Mouse (Mus musculus) left cerebral cortex, adult 18-20 months (tissue): ENCODE measurements around the gene Clk3. TPM values are rescaled to one million over a fixed set of nuclear protein-coding genes. Genes with fewer than 3 reads are reported as not detected.
A peak's percentile ranks its signal among the peaks of the same experiment; 100 is the strongest.

Experiments
- DNase-seq, 2 experiments: peaks; one replicate each; pipeline ENCODE4 v3.0.0; 2021 to 2022; ENCODE audit warnings: low spot score in 2 of 2, mixed read lengths in 1 of 2
- total RNA-seq, 2 experiments: library from RNA; stranded (reverse); gene quantifications; 2 replicates each; pipeline ENCODE4 v1.2.3; 2021

Gene Clk3
- total RNA-seq, 2 experiments from 2014 or later = 77.8 to 88.3 TPM

DNA sequence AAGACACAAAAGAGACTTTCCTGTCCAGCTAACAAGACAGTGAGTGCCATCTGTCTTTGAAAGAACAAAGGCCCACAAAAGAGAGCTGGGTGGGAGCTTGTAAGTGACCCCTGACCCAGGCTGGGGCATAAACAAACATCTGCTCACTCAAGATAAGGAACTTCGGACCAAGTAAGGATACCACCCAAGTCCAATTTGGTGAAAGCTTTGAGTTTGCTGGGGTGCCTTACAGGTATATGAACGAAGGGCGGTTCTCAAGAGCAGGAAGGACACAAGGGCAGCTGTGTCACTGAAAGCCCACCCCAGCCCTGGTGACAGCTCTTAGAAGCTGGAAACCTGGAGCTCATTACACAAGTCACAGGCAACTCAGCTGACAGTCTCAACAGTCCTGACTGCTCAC lies 8.1 kb upstream of the Clk3 start:
- DNase-seq = no peak

DNA sequence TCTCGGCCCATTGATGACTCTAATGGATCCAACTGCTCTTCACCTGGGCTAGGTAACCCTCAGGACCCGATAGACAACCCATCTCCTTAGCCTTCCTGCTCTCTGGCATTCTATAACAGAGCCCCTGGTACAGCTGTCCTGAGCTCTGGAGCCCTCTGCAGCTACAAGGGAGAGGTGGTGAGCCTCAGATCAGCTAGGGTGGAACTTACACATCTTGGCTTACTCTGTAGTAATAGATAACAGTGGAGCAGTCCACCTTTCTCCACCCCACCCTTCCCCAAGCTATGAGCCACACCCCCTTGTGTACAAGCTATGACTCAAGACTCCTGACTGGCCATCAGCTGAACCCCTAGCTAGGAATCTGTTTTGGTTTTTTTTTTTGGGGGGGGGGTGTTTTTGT lies 5.2 kb upstream of the Clk3 start:
- no peak for DNase-seq

DNA sequence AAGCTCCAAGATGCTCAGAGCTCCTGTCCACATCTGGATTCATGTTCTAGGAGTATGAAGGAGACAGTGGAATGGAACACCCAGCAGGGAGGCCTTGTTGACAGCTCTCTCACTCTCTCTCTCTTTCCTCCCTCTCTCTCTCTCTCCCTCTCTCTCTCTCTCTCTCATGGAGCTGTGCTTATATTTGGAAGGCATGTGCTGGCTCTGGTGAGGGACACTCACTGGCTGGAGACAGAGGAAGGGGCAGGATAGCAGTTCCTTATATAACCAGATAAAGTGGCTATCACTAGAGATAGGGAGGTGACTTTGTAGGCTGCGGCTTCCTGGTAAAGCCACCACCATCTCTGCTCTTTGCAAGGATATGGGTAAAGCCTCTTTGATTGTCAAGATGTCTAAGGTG lies 4.6 kb upstream of the Clk3 start:
- DNase-seq = no peak

DNA sequence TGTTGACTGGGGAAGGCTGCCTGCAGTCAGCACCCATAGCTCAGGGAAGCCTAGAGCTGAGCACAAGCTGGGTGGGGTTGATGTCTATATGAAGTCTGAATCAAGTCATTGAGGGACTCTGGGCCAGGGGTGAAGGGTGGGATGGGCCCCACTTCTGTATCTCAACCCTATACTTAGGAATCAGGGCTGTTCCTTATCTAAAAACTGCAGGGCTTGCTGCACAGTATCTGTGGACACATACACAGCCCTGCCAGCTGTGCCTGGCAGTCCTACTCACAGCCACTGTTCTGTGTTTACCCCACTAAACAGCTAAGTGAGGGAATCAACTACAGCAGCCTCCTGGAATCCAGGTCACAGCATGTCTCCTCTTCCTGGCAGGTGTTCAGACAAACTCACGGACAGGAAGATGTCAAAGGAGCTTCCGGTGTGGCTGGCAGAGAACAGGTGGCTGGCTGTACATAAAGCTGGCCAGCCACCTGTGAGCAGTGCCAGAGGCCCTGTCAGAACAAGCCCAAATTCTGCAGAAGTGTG lies 3.9 kb upstream of the Clk3 start:
- no peak for DNase-seq

DNA sequence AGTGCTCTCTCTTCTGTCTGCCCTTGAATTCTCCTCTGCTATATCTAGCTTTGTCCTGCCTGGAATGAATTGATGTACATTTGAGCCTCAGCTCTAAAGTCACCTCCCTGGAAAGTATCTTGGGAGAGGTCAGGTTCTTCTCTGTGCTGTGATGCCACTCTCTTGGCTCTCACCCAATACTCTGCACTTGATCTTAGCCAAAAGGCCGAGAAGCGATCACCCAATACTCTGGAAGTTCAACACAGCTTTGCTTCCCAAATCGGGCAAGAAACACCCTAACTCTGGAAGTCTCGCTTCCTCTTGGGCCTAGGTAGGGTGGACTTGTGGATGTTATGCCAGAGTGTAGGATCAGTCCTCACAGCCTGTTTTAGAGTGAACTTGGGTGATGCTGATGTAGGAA lies 1.6 kb upstream of the Clk3 start:
- DNase-seq = no peak

DNA sequence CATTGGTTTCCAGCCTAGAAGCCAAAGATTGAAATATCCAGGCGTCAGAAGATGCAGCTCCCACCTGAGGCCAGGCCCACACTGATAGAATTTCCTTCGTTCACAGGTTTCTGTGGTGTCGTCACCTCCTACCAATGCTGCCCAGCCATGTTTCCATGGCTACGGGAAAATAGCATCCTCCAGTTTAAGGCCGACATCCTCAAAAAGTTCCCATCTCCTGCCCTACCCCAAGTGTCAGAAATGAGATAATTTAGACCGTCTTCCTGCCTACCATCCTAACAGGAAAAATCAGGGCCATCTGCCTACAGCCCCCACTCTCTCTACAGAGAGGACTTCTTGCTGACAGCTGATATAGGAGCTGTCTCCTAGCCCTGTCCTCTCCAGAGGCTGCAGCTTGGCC lies 771 bp upstream of the Clk3 start:
- DNase-seq = peak; percentile 32 to 54

DNA sequence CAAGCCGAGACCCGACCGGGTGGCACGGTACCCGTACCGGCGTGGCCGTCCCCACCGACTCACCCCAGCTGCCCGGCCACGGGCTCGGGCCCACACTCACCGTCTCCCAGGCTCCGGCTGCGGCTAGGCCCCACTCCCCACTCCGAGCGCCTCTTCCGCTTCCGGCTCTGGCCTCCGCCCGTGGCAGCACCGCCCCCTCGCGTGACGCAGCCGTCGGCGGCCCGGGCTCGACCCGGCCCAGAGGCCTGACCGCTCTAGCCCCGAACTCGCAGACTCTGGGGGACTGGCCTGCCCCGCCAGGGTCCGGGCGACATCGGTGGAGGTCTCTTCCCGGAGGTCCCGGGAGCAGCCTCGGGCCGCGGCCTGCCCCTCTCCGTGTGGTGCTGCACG lies 691 bp downstream of the Clk3 start:
- peak; percentile 91 to 94 for DNase-seq

DNA sequence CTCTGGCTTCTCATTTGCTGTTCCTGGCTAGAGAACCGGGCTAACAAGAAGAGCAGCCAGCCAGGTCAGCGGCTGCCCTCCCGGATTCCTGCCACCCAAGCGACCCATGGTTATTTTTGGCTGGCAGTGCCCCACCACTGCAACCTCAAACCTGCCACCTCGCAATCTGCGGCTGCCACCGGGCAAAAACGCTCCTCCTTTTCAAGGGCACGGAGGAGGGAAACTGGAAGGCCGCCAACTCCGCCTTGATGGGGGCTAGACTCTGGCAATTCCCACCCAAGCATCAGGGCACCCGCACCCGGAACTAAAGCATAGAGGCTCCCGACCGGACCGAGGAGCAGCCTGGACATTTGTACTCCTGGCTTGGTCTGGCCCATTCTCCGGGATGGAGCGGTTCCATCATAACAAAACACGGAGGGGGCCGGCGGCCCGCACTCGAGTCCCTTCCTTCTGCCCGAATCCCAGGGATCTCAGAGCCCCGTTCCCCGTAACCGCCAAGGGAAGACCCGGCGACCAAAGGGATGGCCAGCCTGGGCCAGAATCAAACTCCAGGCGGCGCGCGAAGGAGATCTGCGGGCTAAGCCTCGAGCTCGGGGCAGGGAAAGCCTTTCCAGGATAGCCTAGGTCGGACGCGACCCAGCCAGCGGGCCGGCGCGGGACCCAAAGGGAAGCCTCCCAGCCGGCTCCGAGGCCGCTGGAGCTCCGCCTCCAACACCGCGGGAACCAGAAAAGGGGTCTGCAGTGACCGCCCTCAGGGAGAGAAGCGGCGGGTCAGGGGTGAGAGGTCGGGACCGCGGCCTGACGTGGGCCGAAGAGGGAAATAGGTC lies 1.3 kb downstream of the Clk3 start:
- DNase-seq = peak; percentile 77 to 78

DNA sequence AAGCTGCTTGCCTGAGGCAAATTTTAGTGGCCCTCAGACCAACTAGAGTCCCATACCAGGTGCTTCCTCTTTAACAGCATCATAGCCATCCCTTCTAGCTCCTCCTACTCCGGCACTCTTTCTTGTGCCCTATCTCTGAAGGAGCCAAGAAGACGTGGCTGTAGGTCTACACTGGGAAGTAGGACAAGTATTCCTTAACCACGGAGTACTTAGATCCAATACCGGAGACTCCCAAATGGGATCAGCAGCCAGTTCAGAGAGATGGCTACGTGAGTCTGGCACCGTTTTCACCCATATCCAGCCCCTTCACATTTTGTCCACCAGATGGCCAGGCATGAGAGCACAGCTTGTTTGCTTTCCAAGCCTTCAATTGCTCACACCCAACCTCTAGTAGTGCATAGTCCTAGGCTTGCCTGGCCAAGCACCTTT lies 3.1 kb downstream of the Clk3 start:
- DNase-seq = no peak

DNA sequence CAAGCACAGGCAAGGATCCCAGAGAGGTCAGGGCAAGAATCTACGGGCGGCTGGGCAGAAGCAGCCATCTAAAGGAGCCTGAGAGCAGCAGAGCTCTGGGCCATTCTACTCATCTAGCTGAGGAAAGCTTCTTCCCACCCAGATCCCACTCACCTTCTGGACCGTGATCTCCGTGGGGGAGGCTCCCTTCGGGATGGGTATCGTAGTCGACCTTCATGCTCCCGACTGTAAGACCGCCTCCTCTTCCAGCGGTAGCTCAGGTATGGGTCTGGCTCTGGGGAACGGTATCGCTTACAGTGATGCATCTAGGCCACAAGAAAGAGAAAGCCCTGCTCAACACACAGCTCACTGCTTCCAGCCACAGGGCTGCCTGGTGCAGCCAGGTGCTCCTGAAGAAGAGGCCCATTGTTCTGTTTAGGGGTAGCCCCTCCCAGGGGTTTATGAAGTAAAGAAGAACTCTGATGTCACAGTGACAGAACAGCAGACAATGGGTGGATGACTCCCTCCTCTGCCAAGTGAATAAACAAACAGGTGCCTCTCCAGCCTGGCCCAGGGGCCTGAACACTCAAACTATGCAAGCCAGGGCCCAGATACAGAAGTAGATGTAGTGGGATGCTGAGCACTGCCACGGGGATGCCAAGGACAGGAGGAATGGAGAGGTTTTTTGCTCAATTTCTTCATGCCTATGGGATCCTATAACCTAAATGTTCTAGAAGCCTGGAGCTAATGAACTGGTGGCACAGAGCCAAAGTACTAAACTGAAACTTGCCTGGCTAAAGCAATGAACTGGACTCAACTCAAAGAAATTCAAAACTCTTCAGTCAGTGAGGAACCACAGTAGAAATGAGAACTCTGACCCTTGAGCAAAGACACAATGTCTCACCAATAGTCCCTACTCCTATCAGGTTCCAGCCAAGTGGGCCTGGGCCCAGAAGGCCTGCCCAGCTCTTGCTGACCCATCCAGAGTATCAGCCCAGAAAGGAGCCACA lies 3.8 kb downstream of the Clk3 start:
- peak; percentile 33 to 51 for DNase-seq

DNA sequence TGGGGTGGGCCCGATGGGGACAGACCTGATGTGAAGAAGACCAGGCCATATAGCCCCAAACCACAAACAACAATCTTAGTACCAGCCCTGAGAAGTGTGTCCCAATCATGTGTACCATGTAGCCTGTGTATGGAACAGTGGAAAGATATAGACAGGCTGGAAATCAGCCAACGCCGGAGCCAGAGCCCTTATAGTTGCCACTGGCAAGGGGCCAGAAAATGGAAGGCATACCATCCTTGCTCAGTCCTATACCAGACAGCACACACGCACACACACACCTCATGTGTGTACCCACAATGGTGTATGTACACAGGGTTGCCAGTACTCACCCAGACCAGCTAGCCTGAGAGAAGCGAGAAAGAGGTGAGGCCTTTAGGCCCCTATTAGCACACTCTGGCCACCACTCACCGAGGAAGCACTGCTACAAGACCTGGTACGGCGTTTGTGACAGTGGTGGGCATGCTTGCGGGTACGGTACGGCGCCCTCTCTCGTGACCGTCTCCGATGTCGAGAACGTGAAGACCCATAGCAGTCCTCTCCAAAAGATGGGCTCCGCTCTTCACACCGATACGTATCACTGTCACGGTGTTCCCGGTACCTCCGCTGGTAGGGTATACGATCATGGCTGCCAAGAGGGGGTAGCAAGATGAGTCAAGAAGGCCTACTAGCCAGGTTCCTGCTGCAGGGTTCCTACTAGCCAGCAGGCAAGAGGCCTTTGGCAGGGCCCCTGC lies 5.1 kb downstream of the Clk3 start:
- DNase-seq = no peak

DNA sequence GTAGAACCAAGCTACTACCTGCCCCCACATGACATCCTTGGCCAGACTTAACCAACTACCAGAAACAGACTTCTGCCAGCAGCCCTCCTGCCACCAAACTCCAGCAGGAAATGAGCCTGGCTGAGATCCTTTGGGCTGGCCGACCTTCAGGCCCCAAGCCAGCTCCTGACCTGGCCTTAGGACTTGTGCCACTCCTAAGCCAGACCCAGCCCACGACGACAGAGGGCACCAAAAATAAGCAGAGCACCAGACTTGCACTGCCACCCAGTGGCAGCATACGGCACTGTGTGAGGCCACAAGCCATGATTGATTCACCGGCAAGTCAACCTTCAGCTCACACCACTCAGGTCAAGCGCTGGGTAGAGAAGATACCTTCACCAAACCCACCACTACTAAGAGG lies 6.4 kb downstream of the Clk3 start:
- DNase-seq = peak; percentile 66

DNA sequence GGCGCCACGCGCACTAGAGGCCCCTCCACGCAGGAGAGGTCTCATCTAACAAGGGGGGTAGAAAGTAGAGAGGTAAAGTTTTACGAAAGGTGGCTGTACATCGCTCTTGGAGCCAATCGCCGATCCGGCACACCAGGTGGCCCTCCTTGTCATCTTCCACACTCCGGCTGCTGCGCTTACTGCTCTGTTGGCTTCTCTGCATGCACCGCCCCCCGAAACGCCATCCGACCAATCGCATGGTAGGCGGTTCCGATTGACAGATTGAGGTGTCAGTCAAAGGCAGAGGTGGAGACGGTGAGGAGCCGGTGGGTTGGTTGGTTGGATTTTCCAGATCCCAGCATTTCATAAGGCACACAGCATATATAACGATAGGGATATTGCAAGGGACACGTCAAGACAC lies 7.1 kb downstream of the Clk3 start:
- peak in 1 of 2 experiments; percentile 40 for DNase-seq

DNA sequence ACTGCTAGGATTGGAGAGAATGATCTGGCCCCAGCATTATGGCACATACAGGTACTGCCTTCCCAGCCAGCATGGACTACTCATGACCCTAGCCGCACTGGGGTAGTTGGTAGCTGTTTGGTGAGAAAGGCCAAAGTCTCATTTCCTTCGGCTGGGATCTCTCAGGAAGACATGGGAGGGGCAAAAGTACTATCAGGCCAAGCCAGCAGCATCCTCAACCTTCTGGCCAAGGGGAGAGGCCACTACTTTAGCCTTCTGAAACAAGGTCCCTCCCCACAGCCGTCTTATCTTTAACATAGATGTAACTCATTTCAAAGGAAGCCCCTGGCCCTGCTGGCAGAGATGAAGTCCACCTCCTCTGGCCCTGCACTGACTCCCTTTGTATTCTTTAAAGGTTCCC lies 8.1 kb downstream of the Clk3 start:
- DNase-seq = no peak

DNA sequence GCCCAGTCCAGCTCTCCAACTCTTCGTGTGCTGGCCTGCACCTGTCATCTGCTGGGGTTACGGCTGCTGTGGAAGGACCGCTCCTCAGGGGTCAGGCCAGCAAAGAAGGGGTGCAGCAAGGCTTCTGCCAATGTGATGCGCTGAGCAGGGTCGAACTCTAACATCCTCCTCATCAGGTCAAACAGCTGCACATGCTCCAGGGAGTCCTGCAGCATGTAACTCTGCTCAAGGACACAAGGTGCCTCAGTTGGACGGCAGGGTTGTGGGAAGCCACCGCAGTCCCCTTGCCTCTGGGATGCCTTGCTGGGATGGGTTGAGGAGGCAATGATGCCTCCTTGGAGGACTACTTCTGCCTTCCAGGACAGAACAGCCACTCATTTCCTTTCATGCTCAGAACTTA lies 14.8 kb downstream of the Clk3 start:
- no peak for DNase-seq

DNA sequence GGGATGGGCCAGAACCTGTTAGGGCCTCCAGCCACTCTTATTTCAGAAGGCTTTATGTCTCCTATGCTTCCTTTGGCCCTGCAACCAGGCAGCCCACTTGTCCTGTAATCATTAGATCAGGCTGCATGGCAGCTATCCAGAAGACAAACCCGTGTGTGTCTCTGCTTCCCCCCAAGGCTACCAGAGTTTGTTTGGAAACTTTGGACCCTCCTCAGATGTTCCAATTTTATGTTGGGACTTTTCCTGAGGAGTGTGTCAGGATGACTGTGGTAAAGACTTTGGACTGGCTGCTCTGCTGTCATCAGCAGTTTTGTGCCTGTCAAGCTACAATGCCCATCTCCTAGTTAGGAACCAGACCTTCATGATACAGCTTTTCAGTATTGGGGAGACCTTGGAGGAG lies 16.8 kb downstream of the Clk3 start:
- no peak for DNase-seq

DNA sequence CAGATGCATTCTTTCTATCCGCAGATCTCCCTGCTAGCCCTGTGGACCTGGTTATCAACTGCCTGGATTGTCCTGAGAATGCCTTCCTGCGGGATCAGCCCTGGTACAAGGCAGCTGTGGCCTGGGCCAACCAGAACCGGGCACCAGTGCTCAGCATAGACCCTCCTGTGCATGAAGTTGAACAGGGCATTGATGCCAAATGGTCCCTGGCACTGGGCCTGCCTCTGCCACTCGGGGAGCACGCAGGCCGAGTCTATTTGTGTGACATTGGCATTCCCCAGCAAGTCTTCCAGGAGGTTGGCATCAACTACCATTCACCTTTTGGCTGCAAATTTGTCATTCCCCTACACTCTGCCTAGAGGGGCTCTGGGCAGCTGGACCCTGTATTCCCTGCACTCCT lies 17.5 kb downstream of the Clk3 start:
- no peak for DNase-seq

DNA sequence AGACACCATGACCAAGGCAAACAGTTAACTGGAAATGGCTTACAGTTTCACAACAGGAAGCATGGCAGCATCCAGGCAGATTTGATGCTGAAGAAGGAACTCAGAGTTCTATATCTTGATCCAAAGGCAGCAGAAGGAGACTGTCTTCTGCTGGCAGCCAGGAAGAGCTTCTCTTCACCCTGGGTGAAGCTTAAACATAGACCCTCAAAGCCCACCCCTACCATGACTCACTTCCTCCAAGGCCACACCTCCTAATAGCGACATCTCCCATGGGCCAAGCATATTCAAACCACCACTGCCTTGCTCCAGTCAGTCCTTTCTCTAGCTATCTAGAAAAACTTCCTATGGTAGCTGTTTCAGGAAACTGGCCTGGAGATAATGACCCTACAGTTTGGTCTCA lies 18.6 kb downstream of the Clk3 start:
- no peak for DNase-seq

DNA sequence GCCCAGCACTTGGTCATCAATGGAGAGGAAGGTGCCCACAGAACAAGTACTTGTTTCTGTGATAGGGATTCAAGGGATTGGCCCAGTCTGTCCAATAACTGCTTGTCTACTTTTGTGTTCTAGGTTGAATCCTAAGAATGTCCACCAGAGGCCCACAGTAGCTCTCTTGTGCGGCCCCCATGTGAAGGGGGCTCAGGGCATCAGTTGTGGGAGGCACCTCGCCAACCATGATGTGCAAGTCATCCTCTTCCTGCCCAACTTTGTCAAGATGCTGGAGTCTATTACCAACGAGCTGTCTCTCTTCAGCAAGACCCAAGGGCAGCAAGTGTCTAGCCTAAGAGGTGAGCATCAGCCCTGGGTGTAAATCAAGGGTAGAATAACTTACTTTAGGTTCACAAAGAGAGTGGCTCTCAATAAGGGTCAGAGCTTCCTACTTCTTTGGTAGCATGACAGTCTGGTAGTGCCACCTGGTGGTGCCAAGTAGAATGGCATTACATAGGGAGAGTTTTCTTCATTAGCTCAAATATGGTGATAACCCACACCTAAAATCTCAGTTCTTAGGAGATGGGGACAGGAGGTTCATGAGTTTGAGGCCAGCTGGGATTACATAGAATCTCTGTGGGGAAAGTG lies 21.1 kb downstream of the Clk3 start:
- DNase-seq = peak in 1 of 2 experiments; percentile 47

DNA sequence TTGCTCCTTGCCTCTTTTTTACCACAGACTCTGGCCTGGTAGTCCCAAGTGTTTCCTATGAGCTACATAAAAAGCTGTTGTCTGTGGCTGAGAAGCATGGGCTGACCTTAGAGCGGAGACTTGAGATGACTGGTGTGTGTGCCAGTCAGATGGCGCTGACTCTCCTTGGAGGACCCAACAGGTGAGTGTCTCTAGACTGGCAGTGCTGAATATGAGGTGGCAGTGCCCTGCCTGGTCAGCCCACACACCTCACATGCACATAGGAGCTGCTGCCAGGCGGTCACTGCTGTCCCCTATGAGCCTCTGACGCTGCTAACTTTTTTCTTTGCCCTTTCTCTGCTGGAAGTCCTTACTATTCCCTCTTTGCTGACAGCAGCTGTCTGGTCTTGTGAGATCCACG lies 25.8 kb downstream of the Clk3 start:
- no peak for DNase-seq

DNA sequence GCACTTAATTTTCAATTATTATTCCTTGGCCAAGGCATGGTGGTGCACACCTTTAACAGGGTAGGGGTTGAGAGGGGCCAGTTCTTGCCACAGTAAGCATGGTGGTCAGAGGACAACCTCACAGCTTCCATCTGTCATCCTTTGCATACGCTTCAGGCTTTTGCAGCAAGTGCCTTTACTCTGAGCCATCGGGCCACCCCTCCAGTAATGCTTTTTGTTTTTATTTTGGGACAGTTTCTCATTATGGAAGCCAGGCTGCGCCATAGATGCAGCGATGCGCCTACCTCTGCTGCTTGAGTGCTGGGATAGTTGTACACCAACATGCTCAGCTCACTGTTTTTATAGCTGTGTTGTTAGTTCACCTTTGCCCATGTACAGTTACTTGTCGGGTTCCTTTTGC lies 32.1 kb downstream of the Clk3 start:
- no peak for DNase-seq
